Mouse (Mus musculus): ENCODE results near the gene Nkain1. TPM values are rescaled to one million over a fixed set of nuclear protein-coding genes. Genes with fewer than 3 reads are reported as not detected.

The Nkain1 gene
- total RNA-seq, 2 experiments from 2014 or later: 65.4 to 67.0 TPM

- intact Hi-C loops (cut with DNase I): no loop called here
- DNase-seq (ENCODE audit: extremely low spot score in 1 of 2, low spot score in 2 of 2): peak; percentile 90 to 96
Observed at GRCm38 (mm10) chr4:130519567-130520481, 54.1 kb downstream of the Nkain1 start.

- intact Hi-C loops (cut with DNase I): no loop called here
- DNase-seq (ENCODE audit: extremely low spot score in 1 of 2, low spot score in 2 of 2): no peak
Observed at GRCm38 (mm10) chr4:130516490-130516889, 57.5 kb downstream of the Nkain1 start.

Other genes starting within 250 kb of the Nkain1 start
- gene Zcchc17, start 214.2 kb downstream of the Nkain1 start, total RNA-seq (2021): 10 to 100 TPM; 49.0 to 54.6 TPM
- 10 to 100 TPM; 30.2 to 34.4 TPM for gene Snrnp40, start 214.0 kb downstream of the Nkain1 start, total RNA-seq (2021)
- 100 to 1,000 TPM; 107 to 113 TPM for gene Pum1, start 89.1 kb upstream of the Nkain1 start, total RNA-seq (2021)
- 100 to 1,000 TPM; 385 to 392 TPM for gene Sdc3, start 218.4 kb upstream of the Nkain1 start, total RNA-seq (2021)